Mouse (Mus musculus) CD4-positive naive resting alpha-beta T cell, adult 57 days (primary cell): ENCODE measurements around the gene Wnt9a. TPM values are rescaled to one million over a fixed set of nuclear protein-coding genes. Genes with fewer than 3 reads are reported as not detected.

ENCODE experiments used
- total RNA-seq: library from RNA; stranded (reverse); gene quantifications from one replicate; pipeline ENCODE4 v1.2.4, GENCODE M21; 2023

The Wnt9a gene
- total RNA-seq: not detected

DNA sequence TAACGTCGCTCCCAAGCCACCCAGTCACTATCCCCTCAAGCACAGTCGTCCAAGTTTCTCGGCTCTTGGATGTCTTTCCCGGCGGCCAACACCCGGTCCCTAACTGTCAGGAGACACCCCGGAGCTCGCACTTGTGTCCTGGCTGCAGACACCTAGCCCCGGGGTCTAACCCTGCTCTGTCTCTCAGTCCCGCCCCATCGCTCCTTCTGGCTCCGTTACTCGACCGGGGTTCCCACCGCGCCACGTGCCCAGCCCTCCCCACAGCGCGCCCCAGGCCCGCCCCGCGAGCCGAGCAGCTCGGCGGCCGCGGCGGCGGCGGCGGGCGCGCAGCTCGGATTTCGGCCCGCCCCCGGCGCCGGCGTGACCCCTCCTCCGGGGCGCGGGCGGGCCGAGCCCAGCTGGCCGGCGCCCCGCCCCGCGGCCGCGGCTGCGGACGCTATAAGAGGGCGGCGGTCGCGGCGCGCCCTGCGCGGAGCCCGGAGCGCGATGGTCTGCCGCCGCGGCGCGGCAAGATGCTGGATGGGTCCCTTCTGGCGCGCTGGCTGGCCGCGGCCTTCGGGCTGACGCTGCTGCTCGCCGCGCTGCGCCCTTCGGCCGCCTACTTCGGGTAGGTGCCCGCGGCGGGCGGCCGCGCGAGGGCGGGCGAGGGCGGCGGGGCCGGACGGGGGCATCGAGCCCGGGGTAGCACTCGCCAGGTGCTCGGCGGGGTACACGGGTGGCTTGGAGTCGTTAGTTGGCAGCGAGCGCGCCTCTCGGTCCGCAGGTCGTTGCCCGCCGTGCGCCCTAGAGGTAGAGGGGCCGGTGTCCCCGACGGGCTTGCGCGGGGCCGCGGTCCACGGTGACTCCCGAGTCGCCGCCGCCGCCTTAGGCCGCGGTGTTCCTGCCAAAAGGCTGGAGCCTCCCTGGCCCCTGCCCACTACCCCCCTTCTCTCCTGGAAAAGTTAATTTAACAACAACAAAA is at the start of gene Wnt9a:
Gene Wnt9a, plus strand, starts transcription at position 468 of the 961 bp plus-strand sequence.

DNA sequence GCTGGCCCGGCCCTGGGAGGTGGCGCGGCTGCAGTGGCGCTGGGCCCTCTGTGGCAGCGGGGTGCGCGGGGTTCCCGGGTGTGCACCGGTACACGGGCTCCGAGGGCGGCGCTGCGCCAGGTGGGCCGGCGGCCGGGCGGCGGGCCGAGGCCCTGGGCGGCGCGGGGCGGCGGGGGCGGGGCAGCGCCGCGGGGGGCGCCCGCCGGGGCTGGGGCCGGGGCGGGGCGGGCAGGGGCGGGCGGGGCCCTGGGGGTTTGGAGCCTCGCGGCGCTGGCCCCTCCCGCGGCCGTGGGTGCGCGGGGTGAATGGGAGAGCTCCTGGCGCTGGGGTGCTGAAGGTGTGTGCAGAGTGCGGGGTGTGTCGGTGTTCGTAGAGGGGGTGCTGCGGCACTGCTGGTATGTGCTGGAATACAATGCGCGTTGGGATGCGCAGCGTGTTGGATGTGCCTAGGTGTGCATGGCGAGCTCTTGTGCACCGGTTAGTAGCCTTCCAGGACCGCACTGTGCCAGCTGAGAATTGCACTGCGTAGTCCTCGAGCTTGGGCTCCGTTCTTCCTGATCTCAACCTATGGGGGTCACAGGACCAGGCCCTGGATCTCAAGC is 15.9 kb upstream of the Wnt9a start, which contains the start of gene Wnt3a:
Gene Wnt3a, minus strand, starts transcription at position 51 of the 602 bp plus-strand sequence.

DNA sequence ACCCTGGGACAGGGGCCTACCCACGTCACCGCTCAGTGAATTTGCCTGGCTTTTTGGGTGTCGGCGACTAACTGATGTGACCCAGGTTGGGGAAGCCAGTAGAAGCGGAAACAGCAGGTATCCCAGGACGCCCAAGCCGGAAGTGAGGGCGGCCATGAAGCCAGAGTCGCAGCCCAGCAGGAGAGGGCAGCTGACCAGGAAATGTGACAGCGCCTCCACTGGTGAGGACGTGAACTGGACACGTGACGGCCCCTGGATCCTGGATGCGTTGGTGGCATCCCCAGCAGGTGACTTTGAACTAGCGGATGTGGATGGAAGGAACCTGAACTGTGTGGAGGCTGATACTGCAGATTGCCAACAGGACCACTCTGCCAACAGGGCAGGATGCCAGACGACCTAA is 68.7 kb downstream of the Wnt9a start, which contains the start of gene Prss38:
Gene Prss38, minus strand, starts transcription at position 183 of the 400 bp plus-strand sequence.

Other genes with a start within 250 kb of the Wnt9a start
- 0.24 TPM for gene Obscn, start 170.5 kb upstream of the Wnt9a start, total RNA-seq
- 40.9 TPM for gene Iba57, start 143.2 kb upstream of the Wnt9a start, total RNA-seq
- 0.44 TPM for gene Gjc2, start 123.7 kb upstream of the Wnt9a start, total RNA-seq
- gene Guk1, start 114.7 kb upstream of the Wnt9a start, total RNA-seq: 36.6 TPM
- 14.4 TPM for gene Mrpl55, start 104.4 kb upstream of the Wnt9a start, total RNA-seq
- gene 2310033P09Rik, start 98.6 kb upstream of the Wnt9a start, total RNA-seq: 35.3 TPM
- 232 TPM for gene Arf1, start 78.7 kb upstream of the Wnt9a start, total RNA-seq
- not detected for gene Wnt3a, start 16.2 kb upstream of the Wnt9a start, total RNA-seq
- gene Prss38, start 68.7 kb downstream of the Wnt9a start, total RNA-seq: not detected
- gene Jmjd4, start 143.1 kb downstream of the Wnt9a start, total RNA-seq: 9.5 TPM
- 24.4 TPM for gene Snap47, start 144.3 kb downstream of the Wnt9a start, total RNA-seq
- 2.9 TPM for gene Zfp867, start 165.5 kb downstream of the Wnt9a start, total RNA-seq
- gene Zkscan17, start 219.8 kb downstream of the Wnt9a start, total RNA-seq: 20.5 TPM
- gene Nlrp3, start 234.6 kb downstream of the Wnt9a start, total RNA-seq: 5.7 TPM